Mouse (Mus musculus): ENCODE results near the gene Cnst. TPM values are rescaled to one million over a fixed set of nuclear protein-coding genes. Genes with fewer than 3 reads are reported as not detected.
A peak's percentile ranks its signal among the peaks of the same experiment; 100 is the strongest.

The Cnst gene
- polyA plus RNA-seq, 2 experiments = 14.6 to 18.2 TPM

GRCm38 (mm10) chr1:179553949-179554347 lies 7.8 kb downstream of the Cnst start:
- Histone ChIP-seq H3K4me1 (ENCODE audit: control insufficient read depth, insufficient read depth, low read length) (no peaks in the 10 kb centered on the region), H3K9me3 (ENCODE audit: control insufficient read depth, low read length) (no peaks in the 10 kb centered on the region), H3K36me3 (ENCODE audit: control insufficient read depth, insufficient read depth, low read length) (no peaks in the 10 kb centered on the region), H3K4me2 (replicated peaks; ENCODE audit: low read depth, low read length, severe bottlenecking) (no peak overlapping the region), H3K4me3 (replicated peaks; ENCODE audit: low read length) (no peak overlapping the region), H3K9ac (ENCODE audit: low read depth, low read length, severe bottlenecking) (no peak overlapping the region), H3K27ac (replicated peaks; ENCODE audit: low read depth, low read length) (no peak overlapping the region), H3K27me3 (ENCODE audit: control insufficient read depth, insufficient read depth, low read length) (no peaks in the 10 kb centered on the region)
- no peak for DNase-seq (ENCODE audit: low spot score)
- WGBS = 82% methylated on average over 4 of the region's 4 CpGs
- no peak for ATAC-seq (ENCODE audit: low FRiP score, low read depth)
- no peak for TF ChIP-seq POLR2A (IDR thresholded peaks at IDR 0.05; ENCODE audit: borderline replicate concordance, extremely low read depth, insufficient read depth, insufficient read length)

GRCm38 (mm10) chr1:179556921-179557320 lies 10.8 kb downstream of the Cnst start:
- no peaks in the 10 kb centered on the region for H3K27me3 ChIP-seq (ENCODE audit: control insufficient read depth, insufficient read depth, low read length)
- no peak overlapping the region for H3K4me3 ChIP-seq (replicated peaks; ENCODE audit: low read length)
- WGBS = 89% methylated on average over 3 of the region's 3 CpGs
- DNase-seq (ENCODE audit: low spot score) (no peak), ATAC-seq (ENCODE audit: low FRiP score, low read depth) (no peak)
- H3K4me2 ChIP-seq (replicated peaks; ENCODE audit: low read depth, low read length, severe bottlenecking) = no peak overlapping the region
- no peaks in the 10 kb centered on the region for H3K4me1 ChIP-seq (ENCODE audit: control insufficient read depth, insufficient read depth, low read length)
- no peak for TF ChIP-seq POLR2A (IDR thresholded peaks at IDR 0.05; ENCODE audit: borderline replicate concordance, extremely low read depth, insufficient read depth, insufficient read length)
- H3K27ac ChIP-seq (replicated peaks; ENCODE audit: low read depth, low read length) = no peak overlapping the region
- H3K36me3 ChIP-seq (ENCODE audit: control insufficient read depth, insufficient read depth, low read length) = no peaks in the 10 kb centered on the region
- no peak overlapping the region for H3K9ac ChIP-seq (ENCODE audit: low read depth, low read length, severe bottlenecking)
- no peaks in the 10 kb centered on the region for H3K9me3 ChIP-seq (ENCODE audit: control insufficient read depth, low read length)

GRCm38 (mm10) chr1:179559446-179560194 lies 13.4 kb downstream of the Cnst start:
- WGBS = 59% methylated on average over 11 of the region's 11 CpGs
- H3K4me1 ChIP-seq (ENCODE audit: control insufficient read depth, insufficient read depth, low read length) = no peaks in the 10 kb centered on the region
- no peaks in the 10 kb centered on the region for H3K9me3 ChIP-seq (ENCODE audit: control insufficient read depth, low read length)
- no peak overlapping the region for H3K4me3 ChIP-seq (replicated peaks; ENCODE audit: low read length)
- H3K4me2 ChIP-seq (replicated peaks; ENCODE audit: low read depth, low read length, severe bottlenecking) = no peak overlapping the region
- no peak overlapping the region for H3K9ac ChIP-seq (ENCODE audit: low read depth, low read length, severe bottlenecking)
- no peak overlapping the region for H3K27ac ChIP-seq (replicated peaks; ENCODE audit: low read depth, low read length)
- no peaks in the 10 kb centered on the region for H3K36me3 ChIP-seq (ENCODE audit: control insufficient read depth, insufficient read depth, low read length)
- H3K27me3 ChIP-seq (ENCODE audit: control insufficient read depth, insufficient read depth, low read length) = no peaks in the 10 kb centered on the region
- DNase-seq (ENCODE audit: low spot score) (peak; percentile 37), ATAC-seq (ENCODE audit: low FRiP score, low read depth) (no peak)
- no peak for TF ChIP-seq POLR2A (IDR thresholded peaks at IDR 0.05; ENCODE audit: borderline replicate concordance, extremely low read depth, insufficient read depth, insufficient read length)

- Histone ChIP-seq H3K9ac (ENCODE audit: low read depth, low read length, severe bottlenecking) (no peak overlapping the region), H3K4me2 (replicated peaks; ENCODE audit: low read depth, low read length, severe bottlenecking) (no peak overlapping the region), H3K4me3 (replicated peaks; ENCODE audit: low read length) (no peak overlapping the region), H3K27me3 (ENCODE audit: control insufficient read depth, insufficient read depth, low read length) (no peaks in the 10 kb centered on the region), H3K4me1 (ENCODE audit: control insufficient read depth, insufficient read depth, low read length) (no peaks in the 10 kb centered on the region), H3K36me3 (ENCODE audit: control insufficient read depth, insufficient read depth, low read length) (no peaks in the 10 kb centered on the region), H3K9me3 (ENCODE audit: control insufficient read depth, low read length) (no peaks in the 10 kb centered on the region), H3K27ac (replicated peaks; ENCODE audit: low read depth, low read length) (no peak overlapping the region)
- 75% methylated on average over 6 of the region's 6 CpGs for WGBS
- TF ChIP-seq POLR2A (IDR thresholded peaks at IDR 0.05; ENCODE audit: borderline replicate concordance, extremely low read depth, insufficient read depth, insufficient read length) = no peak
- ATAC-seq (ENCODE audit: low FRiP score, low read depth) (no peak), DNase-seq (ENCODE audit: low spot score) (no peak)
Observed at GRCm38 (mm10) chr1:179560845-179561430, 14.8 kb downstream of the Cnst start.

- H3K27ac ChIP-seq (replicated peaks; ENCODE audit: low read depth, low read length) = no peak overlapping the region
Observed at GRCm38 (mm10) chr1:179563211-179563610, 17.0 kb downstream of the Cnst start.

More at GRCm38 (mm10) chr1:179563211-179563610, 17.0 kb downstream of the Cnst start:
- no peaks in the 10 kb centered on the region for H3K36me3 ChIP-seq (ENCODE audit: control insufficient read depth, insufficient read depth, low read length)
- H3K9me3 ChIP-seq (ENCODE audit: control insufficient read depth, low read length) = no peaks in the 10 kb centered on the region
- no peak overlapping the region for H3K4me3 ChIP-seq (replicated peaks; ENCODE audit: low read length)
- no peak for TF ChIP-seq POLR2A (IDR thresholded peaks at IDR 0.05; ENCODE audit: borderline replicate concordance, extremely low read depth, insufficient read depth, insufficient read length)
- no peaks in the 10 kb centered on the region for H3K4me1 ChIP-seq (ENCODE audit: control insufficient read depth, insufficient read depth, low read length)
- no peak overlapping the region for H3K9ac ChIP-seq (ENCODE audit: low read depth, low read length, severe bottlenecking)
- no peak for DNase-seq (ENCODE audit: low spot score)
- ATAC-seq (ENCODE audit: low FRiP score, low read depth) = no peak
- WGBS = 85% methylated on average over 4 of the region's 4 CpGs
- no peaks in the 10 kb centered on the region for H3K27me3 ChIP-seq (ENCODE audit: control insufficient read depth, insufficient read depth, low read length)
- no peak overlapping the region for H3K4me2 ChIP-seq (replicated peaks; ENCODE audit: low read depth, low read length, severe bottlenecking)

Measured in limb, embryonic 14.5 days (tissue).